Mouse (Mus musculus): ENCODE measurements around the gene Cryzl2. TPM values are rescaled to one million over a fixed set of nuclear protein-coding genes. Genes with fewer than 3 reads are reported as not detected.

Gene Cryzl2
- polyA plus RNA-seq, 1 experiment, result 0.15 TPM

DNA sequence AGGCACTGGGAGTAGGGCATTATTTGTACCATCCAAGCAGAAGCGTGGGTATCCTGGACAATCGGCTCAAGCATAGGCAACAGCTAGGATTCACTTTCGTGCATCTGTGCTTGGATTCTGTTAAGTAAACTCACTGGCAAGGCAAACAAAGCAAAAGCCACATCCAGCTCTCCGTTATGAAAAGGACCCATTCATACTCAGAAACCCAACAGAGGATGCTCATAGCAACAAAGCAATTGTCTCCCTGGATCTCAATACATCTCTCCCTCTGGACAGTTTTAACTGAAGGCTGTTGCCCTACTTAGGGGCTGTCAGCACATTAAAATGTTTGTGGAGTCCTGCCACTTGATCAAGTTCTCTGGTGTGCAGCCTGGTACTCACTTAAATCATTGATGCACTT lies 11.2 kb upstream of the Cryzl2 start:
- peaks cover 9% of the 10 kb centered on the region for H3K27me3 ChIP-seq (ENCODE audit: control insufficient read depth)
- no peak overlapping the region for H3K4me3 ChIP-seq (replicated peaks)
- TF ChIP-seq TAL1 (IDR thresholded peaks at IDR 0.05; ENCODE audit: low read length), result no peak
- no peak for TF ChIP-seq GATA1 (IDR thresholded peaks at IDR 0.05; ENCODE audit: low read length)
- no peaks in the 10 kb centered on the region for H3K9me3 ChIP-seq (ENCODE audit: control insufficient read depth, low read length)
- H3K36me3 ChIP-seq (ENCODE audit: control insufficient read depth), result no peaks in the 10 kb centered on the region
- H3K4me1 ChIP-seq (ENCODE audit: control insufficient read depth), result peaks cover 14% of the 10 kb centered on the region

- TF ChIP-seq GATA1 (IDR thresholded peaks at IDR 0.05; ENCODE audit: low read length), result no peak
- TF ChIP-seq TAL1 (IDR thresholded peaks at IDR 0.05; ENCODE audit: low read length), result no peak
- no peaks in the 10 kb centered on the region for H3K36me3 ChIP-seq (ENCODE audit: control insufficient read depth)
- H3K4me3 ChIP-seq (replicated peaks), result no peak overlapping the region
- H3K9me3 ChIP-seq (ENCODE audit: control insufficient read depth, low read length), result no peaks in the 10 kb centered on the region
- peaks cover 9% of the 10 kb centered on the region for H3K27me3 ChIP-seq (ENCODE audit: control insufficient read depth)
- H3K4me1 ChIP-seq (ENCODE audit: control insufficient read depth), result peaks cover 14% of the 10 kb centered on the region
Measured at GRCm38 (mm10) chr1:157448164-157448804, 10.1 kb upstream of the Cryzl2 start.

- H3K4me3 ChIP-seq (replicated peaks), result no peak overlapping the region
- TF ChIP-seq GATA1 (IDR thresholded peaks at IDR 0.05; ENCODE audit: low read length) (no peak), TAL1 (IDR thresholded peaks at IDR 0.05; ENCODE audit: low read length) (no peak)
- H3K9me3 ChIP-seq (ENCODE audit: control insufficient read depth, low read length), result no peaks in the 10 kb centered on the region
- H3K27me3 ChIP-seq (ENCODE audit: control insufficient read depth), result peaks cover 9% of the 10 kb centered on the region
- H3K4me1 ChIP-seq (ENCODE audit: control insufficient read depth), result peaks cover 14% of the 10 kb centered on the region
- no peaks in the 10 kb centered on the region for H3K36me3 ChIP-seq (ENCODE audit: control insufficient read depth)
Measured at GRCm38 (mm10) chr1:157448805-157449188, 9.6 kb upstream of the Cryzl2 start.

DNA sequence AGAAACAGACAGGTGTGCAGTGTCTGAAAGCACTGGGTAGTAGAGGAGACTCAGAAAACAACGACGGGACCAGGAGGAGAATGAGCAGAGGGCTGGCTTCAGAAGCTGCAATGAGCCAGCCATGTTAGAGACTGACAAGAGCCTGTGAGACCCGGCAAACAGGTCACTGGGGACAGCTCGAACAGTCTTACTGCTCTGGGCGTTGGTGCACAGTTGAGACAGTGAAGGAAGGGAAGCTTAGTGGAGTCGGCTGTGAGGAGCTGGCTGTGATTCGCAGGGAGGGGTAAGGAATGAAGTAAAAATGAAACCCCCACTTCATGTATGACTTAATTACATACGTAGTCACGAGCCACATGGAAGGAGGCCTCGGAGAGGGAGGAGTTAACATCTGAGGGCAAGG lies 8.8 kb upstream of the Cryzl2 start:
- Histone ChIP-seq H3K36me3 (ENCODE audit: control insufficient read depth) (no peaks in the 10 kb centered on the region), H3K9me3 (ENCODE audit: control insufficient read depth, low read length) (no peaks in the 10 kb centered on the region), H3K27me3 (ENCODE audit: control insufficient read depth) (peaks cover 9% of the 10 kb centered on the region), H3K4me1 (ENCODE audit: control insufficient read depth) (peaks cover 10% of the 10 kb centered on the region), H3K4me3 (replicated peaks) (no peak overlapping the region)
- TF ChIP-seq GATA1 (IDR thresholded peaks at IDR 0.05; ENCODE audit: low read length) (no peak), TAL1 (IDR thresholded peaks at IDR 0.05; ENCODE audit: low read length) (no peak)

GRCm38 (mm10) chr1:157449981-157450636 lies 8.3 kb upstream of the Cryzl2 start:
- H3K4me3 ChIP-seq (replicated peaks), result no peak overlapping the region

GRCm38 (mm10) chr1:157452284-157452683 lies 6.1 kb upstream of the Cryzl2 start:
- Histone ChIP-seq H3K9me3 (ENCODE audit: control insufficient read depth, low read length) (no peaks in the 10 kb centered on the region), H3K4me3 (replicated peaks) (no peak overlapping the region), H3K27me3 (ENCODE audit: control insufficient read depth) (peaks cover 9% of the 10 kb centered on the region), H3K4me1 (ENCODE audit: control insufficient read depth) (peaks cover 8% of the 10 kb centered on the region), H3K36me3 (ENCODE audit: control insufficient read depth) (no peaks in the 10 kb centered on the region)
- TF ChIP-seq TAL1 (IDR thresholded peaks at IDR 0.05; ENCODE audit: low read length) (no peak), GATA1 (IDR thresholded peaks at IDR 0.05; ENCODE audit: low read length) (no peak)

More at GRCm38 (mm10) chr1:157449981-157450636, 8.3 kb upstream of the Cryzl2 start:
- H3K27me3 ChIP-seq (ENCODE audit: control insufficient read depth), result peaks cover 9% of the 10 kb centered on the region
- H3K4me1 ChIP-seq (ENCODE audit: control insufficient read depth), result peaks cover 8% of the 10 kb centered on the region
- H3K9me3 ChIP-seq (ENCODE audit: control insufficient read depth, low read length), result no peaks in the 10 kb centered on the region
- H3K36me3 ChIP-seq (ENCODE audit: control insufficient read depth), result no peaks in the 10 kb centered on the region
- no peak for TF ChIP-seq TAL1 (IDR thresholded peaks at IDR 0.05; ENCODE audit: low read length)
- no peak for TF ChIP-seq GATA1 (IDR thresholded peaks at IDR 0.05; ENCODE audit: low read length)

GRCm38 (mm10) chr1:157452759-157453549 lies 5.4 kb upstream of the Cryzl2 start:
- Histone ChIP-seq H3K4me1 (ENCODE audit: control insufficient read depth) (peaks cover 8% of the 10 kb centered on the region), H3K4me3 (replicated peaks) (no peak overlapping the region), H3K27me3 (ENCODE audit: control insufficient read depth) (peaks cover 9% of the 10 kb centered on the region), H3K36me3 (ENCODE audit: control insufficient read depth) (no peaks in the 10 kb centered on the region), H3K9me3 (ENCODE audit: control insufficient read depth, low read length) (no peaks in the 10 kb centered on the region)
- TF ChIP-seq GATA1 (IDR thresholded peaks at IDR 0.05; ENCODE audit: low read length) (no peak), TAL1 (IDR thresholded peaks at IDR 0.05; ENCODE audit: low read length) (no peak)

DNA sequence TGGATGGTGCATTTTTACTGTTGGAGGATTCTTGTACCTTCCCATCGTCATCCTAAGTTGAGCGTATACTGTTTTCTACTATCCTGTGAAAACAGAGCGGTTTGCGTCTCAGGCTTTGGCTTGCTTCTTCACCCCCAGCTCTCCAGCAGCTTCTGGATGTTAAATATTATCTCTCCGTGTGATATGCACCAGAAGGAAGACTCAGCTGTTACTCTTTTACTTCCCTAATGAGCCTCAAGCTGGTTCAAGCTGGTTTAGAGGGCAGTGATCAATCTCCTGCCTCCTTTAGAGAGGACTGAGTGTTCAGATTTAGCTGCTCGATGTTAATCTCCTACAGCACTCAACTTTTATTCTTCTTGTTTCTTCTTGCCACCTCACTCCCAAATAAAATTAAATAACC lies 3.5 kb upstream of the Cryzl2 start:
- no peaks in the 10 kb centered on the region for H3K9me3 ChIP-seq (ENCODE audit: control insufficient read depth, low read length)
- no peaks in the 10 kb centered on the region for H3K36me3 ChIP-seq (ENCODE audit: control insufficient read depth)
- TF ChIP-seq TAL1 (IDR thresholded peaks at IDR 0.05; ENCODE audit: low read length), result no peak
- no peak for TF ChIP-seq GATA1 (IDR thresholded peaks at IDR 0.05; ENCODE audit: low read length)
- H3K4me1 ChIP-seq (ENCODE audit: control insufficient read depth), result peaks cover 16% of the 10 kb centered on the region
- H3K27me3 ChIP-seq (ENCODE audit: control insufficient read depth), result peaks cover 3% of the 10 kb centered on the region
- no peak overlapping the region for H3K4me3 ChIP-seq (replicated peaks)

GRCm38 (mm10) chr1:157457789-157458188 lies 588 bp upstream of the Cryzl2 start:
- H3K4me3 ChIP-seq (replicated peaks), result no peak overlapping the region
- TF ChIP-seq GATA1 (IDR thresholded peaks at IDR 0.05; ENCODE audit: low read length), result no peak
- TF ChIP-seq TAL1 (IDR thresholded peaks at IDR 0.05; ENCODE audit: low read length), result no peak
- no peaks in the 10 kb centered on the region for H3K27me3 ChIP-seq (ENCODE audit: control insufficient read depth)
- no peaks in the 10 kb centered on the region for H3K9me3 ChIP-seq (ENCODE audit: control insufficient read depth, low read length)
- H3K4me1 ChIP-seq (ENCODE audit: control insufficient read depth), result peaks cover 14% of the 10 kb centered on the region
- no peaks in the 10 kb centered on the region for H3K36me3 ChIP-seq (ENCODE audit: control insufficient read depth)

All from erythroblast, embryonic 14.5 days (primary cell).